ENCODE assay signal across 13 mouse cellular contexts in the genomic region with DNA sequence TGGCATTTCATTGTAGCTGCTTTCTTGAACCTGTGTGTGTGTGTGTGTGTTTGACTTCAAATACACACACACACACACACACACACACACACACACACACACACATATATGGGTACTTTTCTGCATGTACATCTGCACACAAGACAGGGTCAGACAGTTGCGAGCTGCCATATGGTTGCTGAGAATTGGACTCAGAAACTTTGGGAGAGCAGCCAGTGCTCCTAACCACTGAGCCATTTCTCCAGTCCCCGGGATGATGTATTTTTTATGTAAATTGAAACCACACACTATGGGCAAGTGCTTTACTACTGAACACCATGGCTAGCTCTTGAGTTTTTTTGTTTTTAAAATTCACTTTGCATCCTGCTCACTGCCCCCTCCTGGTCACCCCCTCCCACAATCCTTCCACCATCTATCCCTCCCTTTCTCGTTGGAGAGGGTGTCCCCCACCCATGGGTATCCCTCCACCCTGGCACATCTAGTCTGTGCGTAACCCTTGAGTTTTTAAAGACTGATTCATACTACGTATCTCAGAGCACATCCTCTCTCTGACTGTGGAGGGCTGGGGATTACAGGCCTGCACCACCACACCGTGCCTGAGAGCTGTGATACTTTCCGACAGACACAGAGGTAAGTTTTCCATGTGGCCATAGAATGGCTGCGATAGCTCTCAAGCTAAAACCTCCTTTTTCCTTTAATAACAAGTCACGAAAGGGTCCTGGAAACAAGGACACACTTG.
DNase-seq lines count a peak whose midpoint lies in the region; ATAC-seq and TF ChIP-seq lines count a peak whose summit lies in the region.
"Had no signal": no experiment of that assay in that cellular context is flagged by ENCODE, and none has a peak within 500 bp of the region (broad histone marks: within the 10 kb centered on the region; RNA-seq: fewer than 3 reads in every experiment).

No protein-coding gene starts in this region.

- TF ChIP-seq CTCF in intestine, postnatal 0 days (IDR thresholded peaks at IDR 0.05; ENCODE audit: low read depth) = no peak
- no peak for TF ChIP-seq CTCF in brain, embryonic 14.5 days (IDR thresholded peaks at IDR 0.05; ENCODE audit: borderline replicate concordance, extremely low read depth, insufficient read depth, insufficient read length)

- H3K4me1 ChIP-seq in intestine, embryonic 14.5 days (replicated peaks; ENCODE audit: control insufficient read depth, insufficient read depth, low read length) = peaks cover 10% of the 10 kb centered on the region; the same call in 1 of the 2 replicates
- no peaks in the 10 kb centered on the region for H3K4me1 ChIP-seq in intestine, postnatal 0 days (replicated peaks; ENCODE audit: control insufficient read depth, insufficient read depth, low read length)
- peaks cover 40% of the 10 kb centered on the region for H3K4me1 ChIP-seq in hindbrain, embryonic 14.5 days (replicated peaks; ENCODE audit: control insufficient read depth, insufficient read depth, low read length)
- peaks cover 24% of the 10 kb centered on the region for H3K4me1 ChIP-seq in midbrain, embryonic 16.5 days (ENCODE audit: control insufficient read depth, insufficient read depth, low read length)

- no peak for TF ChIP-seq POLR2A in brain, embryonic 14.5 days (IDR thresholded peaks at IDR 0.05; ENCODE audit: borderline replicate concordance, extremely low read depth, insufficient read depth, insufficient read length, poor library complexity, severe bottlenecking)

- no peak for DNase-seq in intestine, embryonic 14.5 days (ENCODE audit: low spot score)
- peak; percentile 70 for DNase-seq in brain, embryonic 14.5 days (ENCODE audit: low read depth)
- no peak for DNase-seq in hindbrain, embryonic 14.5 days (ENCODE audit: low spot score)
- DNase-seq in testis, postnatal 10 days (ENCODE audit: low spot score) = no peak
- no peak for DNase-seq in heart, adult 9 months (ENCODE audit: low spot score in 2 of 2)
- DNase-seq in thymus, postnatal 25 days = no peak
- DNase-seq: adrenal gland, adult 8-10 months had no signal

- no peaks in the 10 kb centered on the region for H3K36me3 ChIP-seq in intestine, embryonic 14.5 days (ENCODE audit: control insufficient read depth, insufficient read depth, low read length)
- H3K36me3 ChIP-seq in intestine, postnatal 0 days (ENCODE audit: control insufficient read depth, insufficient read depth) = no peaks in the 10 kb centered on the region
- no peaks in the 10 kb centered on the region for H3K36me3 ChIP-seq in hindbrain, embryonic 14.5 days (replicated peaks; ENCODE audit: control insufficient read depth, insufficient read depth)
- H3K36me3 ChIP-seq in midbrain, embryonic 16.5 days (ENCODE audit: control insufficient read depth, insufficient read depth, low read length) = no peaks in the 10 kb centered on the region
- H3K36me3 ChIP-seq: heart, embryonic 13.5 days had no signal

- no peaks in the 10 kb centered on the region for H3K9me3 ChIP-seq in intestine, embryonic 14.5 days (ENCODE audit: control insufficient read depth, low read length)
- no peaks in the 10 kb centered on the region for H3K9me3 ChIP-seq in intestine, postnatal 0 days (ENCODE audit: control insufficient read depth)
- no peaks in the 10 kb centered on the region for H3K9me3 ChIP-seq in hindbrain, embryonic 14.5 days (ENCODE audit: control insufficient read depth, low read length)
- no peaks in the 10 kb centered on the region for H3K9me3 ChIP-seq in midbrain, embryonic 16.5 days (replicated peaks; ENCODE audit: control insufficient read depth, low read length, poor library complexity, severe bottlenecking)
- H3K9me3 ChIP-seq: heart, embryonic 13.5 days had no signal

- ATAC-seq in intestine, embryonic 14.5 days (replicated peaks; ENCODE audit: low FRiP score, low TSS enrichment, low read depth) = peak; percentile 23; the same call in 1 of the 2 replicates
- no peak for ATAC-seq in intestine, postnatal 0 days
- ATAC-seq in hindbrain, embryonic 14.5 days (ENCODE audit: low FRiP score) = peak; percentile 47; the same call in 1 of the 2 replicates
- peak; percentile 52; the same call in 1 of the 2 replicates for ATAC-seq in midbrain, embryonic 16.5 days
- ATAC-seq: CD4-positive, CD25-positive, alpha-beta regulatory T cell, adult 4 months; inflammation-experienced regulatory T-cells, adult 6 months had no signal

- H3K27ac ChIP-seq in intestine, embryonic 14.5 days (ENCODE audit: low read depth) = peak overlapping the region; percentile 38; the same call in 1 of the 2 replicates
- H3K27ac ChIP-seq in intestine, postnatal 0 days (ENCODE audit: low read depth, low read length) = no peak overlapping the region
- H3K27ac ChIP-seq in hindbrain, embryonic 14.5 days = peak overlapping the region; percentile 66
- H3K27ac ChIP-seq in midbrain, embryonic 16.5 days (ENCODE audit: low read length) = peak overlapping the region; percentile 47; the same call in 1 of the 2 replicates
- H3K27ac ChIP-seq: heart, embryonic 13.5 days; macrophage had no signal

- no peaks in the 10 kb centered on the region for H3K27me3 ChIP-seq in intestine, embryonic 14.5 days (replicated peaks; ENCODE audit: control insufficient read depth, insufficient read depth, low read length)
- no peaks in the 10 kb centered on the region for H3K27me3 ChIP-seq in intestine, postnatal 0 days (replicated peaks; ENCODE audit: control insufficient read depth, insufficient read depth, low read length)
- no peaks in the 10 kb centered on the region for H3K27me3 ChIP-seq in hindbrain, embryonic 14.5 days (ENCODE audit: control insufficient read depth, insufficient read depth, low read length)
- H3K27me3 ChIP-seq in midbrain, embryonic 16.5 days (ENCODE audit: control insufficient read depth, insufficient read depth, low read depth, low read length) = no peaks in the 10 kb centered on the region
- H3K27me3 ChIP-seq: heart, embryonic 13.5 days had no signal

- WGBS in intestine, embryonic 14.5 days = 71% methylated on average over 9 of the region's 9 CpGs
- 77% methylated on average over 9 of the region's 9 CpGs for WGBS in intestine, postnatal 0 days
- 64% methylated on average over 9 of the region's 9 CpGs for WGBS in hindbrain, embryonic 14.5 days
- 60% methylated on average over 9 of the region's 9 CpGs for WGBS in midbrain, embryonic 16.5 days

- H3K4me3 ChIP-seq in intestine, embryonic 14.5 days (ENCODE audit: low read depth, low read length) = no peak overlapping the region
- H3K4me3 ChIP-seq in intestine, postnatal 0 days (ENCODE audit: low read depth, low read length) = no peak overlapping the region
- H3K4me3 ChIP-seq in hindbrain, embryonic 14.5 days (replicated peaks; ENCODE audit: low read length) = no peak overlapping the region
- no peak overlapping the region for H3K4me3 ChIP-seq in midbrain, embryonic 16.5 days (ENCODE audit: low read depth, low read length)
- H3K4me3 ChIP-seq: heart, embryonic 13.5 days had no signal

- H3K9ac ChIP-seq in intestine, embryonic 14.5 days (ENCODE audit: low read length) = no peak overlapping the region
- no peak overlapping the region for H3K9ac ChIP-seq in intestine, postnatal 0 days (ENCODE audit: low read depth, low read length)
- H3K9ac ChIP-seq in hindbrain, embryonic 14.5 days = no peak overlapping the region
- H3K9ac ChIP-seq in midbrain, embryonic 16.5 days (ENCODE audit: low read depth, low read length) = no peak overlapping the region
- H3K9ac ChIP-seq: heart, embryonic 13.5 days had no signal

- no peak overlapping the region for H3K4me2 ChIP-seq in intestine, embryonic 14.5 days (ENCODE audit: low read length)
- no peak overlapping the region for H3K4me2 ChIP-seq in intestine, postnatal 0 days (replicated peaks; ENCODE audit: low read depth)
- no peak overlapping the region for H3K4me2 ChIP-seq in hindbrain, embryonic 14.5 days (replicated peaks)
- H3K4me2 ChIP-seq in midbrain, embryonic 16.5 days (ENCODE audit: low read length) = peak overlapping the region; percentile 14; the same call in 1 of the 2 replicates
- H3K4me2 ChIP-seq: heart, embryonic 13.5 days had no signal
